Mouse (Mus musculus) E14TG2a.4 (cell line): ENCODE measurements around the gene Il27ra.

Source experiments
- H3K27me3 ChIP-seq: 2 replicates; pipeline ENCODE4 v1.6.1; 2014; ENCODE audit warnings: low read length, control low read depth; ENCODE audit not compliant: insufficient read depth
- H3K36me3 ChIP-seq: 2 replicates; pipeline ENCODE4 v1.6.1; 2014; ENCODE audit warnings: low read length, control low read depth; ENCODE audit not compliant: insufficient read depth
- H3K4me1 ChIP-seq: replicated peaks from 2 replicates; pipeline ENCODE4 v1.6.1; 2014; ENCODE audit warnings: low read depth, low read length, control low read depth
- H3K4me3 ChIP-seq: replicated peaks from 2 replicates; pipeline ENCODE4 v1.5.1; 2014; ENCODE audit warnings: mild to moderate bottlenecking, low read length
- H3K9me3 ChIP-seq: 2 replicates; pipeline ENCODE4 v1.6.1; 2014; ENCODE audit warnings: low read length, control low read depth
- CTCF ChIP-seq: conservative IDR thresholded peaks from 2 replicates; pipeline ENCODE4 v1.5.1; 2014; ENCODE audit warnings: low read length
- NANOG ChIP-seq: IDR thresholded peaks from 2 replicates; pipeline ENCODE4 v1.6.1; 2014; ENCODE audit warnings: borderline replicate concordance, low read length, mixed read lengths
- POU5F1 ChIP-seq: IDR thresholded peaks from 2 replicates; pipeline ENCODE4 v1.6.1; 2014; ENCODE audit warnings: low read length, borderline replicate concordance

The Il27ra gene

GRCm38 (mm10) chr8:83998231-83999056 is 43.9 kb downstream of the Il27ra start:
- H3K36me3 ChIP-seq: peaks cover 50% of the 10 kb centered on the region
- peaks cover 54% of the 10 kb centered on the region for H3K4me1 ChIP-seq
- H3K9me3 ChIP-seq: no peaks in the 10 kb centered on the region
- peak overlapping the region; percentile 86 for H3K4me3 ChIP-seq
- H3K27me3 ChIP-seq: peaks cover 40% of the 10 kb centered on the region
- TF ChIP-seq POU5F1 (no peak), CTCF (peak; percentile 43)

GRCm38 (mm10) chr8:83997511-83998141 is 44.8 kb downstream of the Il27ra start, which contains the start of gene Samd1:
Samd1 (plus strand) TSS chr8:83997672.
- H3K27me3 ChIP-seq: peaks cover 38% of the 10 kb centered on the region
- no peaks in the 10 kb centered on the region for H3K9me3 ChIP-seq
- H3K4me1 ChIP-seq: peaks cover 49% of the 10 kb centered on the region
- H3K4me3 ChIP-seq: peak within 1 kb of the TSS; percentile 86
- TF ChIP-seq POU5F1 (no peak), NANOG (no peak), CTCF (no peak)
- H3K36me3 ChIP-seq: peaks cover 42% of the 10 kb centered on the region

GRCm38 (mm10) chr8:83996567-83997505 is 45.6 kb downstream of the Il27ra start:
- TF ChIP-seq CTCF (no peak), NANOG (no peak), POU5F1 (no peak)
- Histone ChIP-seq H3K4me3 (peak overlapping the region; percentile 85), H3K36me3 (peaks cover 40% of the 10 kb centered on the region), H3K9me3 (no peaks in the 10 kb centered on the region), H3K27me3 (peaks cover 30% of the 10 kb centered on the region), H3K4me1 (peaks cover 44% of the 10 kb centered on the region)

- Histone ChIP-seq H3K4me1 (peaks cover 39% of the 10 kb centered on the region), H3K9me3 (no peaks in the 10 kb centered on the region), H3K27me3 (peaks cover 25% of the 10 kb centered on the region), H3K4me3 (peak overlapping the region; percentile 85), H3K36me3 (peaks cover 47% of the 10 kb centered on the region)
- TF ChIP-seq CTCF (no peak), POU5F1 (no peak), NANOG (no peak)
These were observed 46.4 kb downstream of the Il27ra start for GRCm38 (mm10) chr8:83995973-83996372.

GRCm38 (mm10) chr8:83994030-83994429 is 48.4 kb downstream of the Il27ra start:
- H3K36me3 ChIP-seq: peaks cover 44% of the 10 kb centered on the region
- H3K27me3 ChIP-seq: peaks cover 20% of the 10 kb centered on the region
- no peaks in the 10 kb centered on the region for H3K9me3 ChIP-seq
- TF ChIP-seq POU5F1 (no peak), CTCF (no peak), NANOG (no peak)
- H3K4me3 ChIP-seq: no peak overlapping the region
- H3K4me1 ChIP-seq: peaks cover 23% of the 10 kb centered on the region

- H3K9me3 ChIP-seq: no peaks in the 10 kb centered on the region
- peaks cover 53% of the 10 kb centered on the region for H3K36me3 ChIP-seq
- H3K4me3 ChIP-seq: no peak overlapping the region
- H3K4me1 ChIP-seq: peaks cover 29% of the 10 kb centered on the region
- peaks cover 20% of the 10 kb centered on the region for H3K27me3 ChIP-seq
- TF ChIP-seq NANOG (no peak), POU5F1 (no peak)
These were observed 49.9 kb downstream of the Il27ra start for GRCm38 (mm10) chr8:83992488-83992887.

- Histone ChIP-seq H3K9me3 (no peaks in the 10 kb centered on the region), H3K4me3 (no peak overlapping the region), H3K27me3 (peaks cover 6% of the 10 kb centered on the region), H3K36me3 (peaks cover 71% of the 10 kb centered on the region), H3K4me1 (peaks cover 18% of the 10 kb centered on the region)
- TF ChIP-seq CTCF (no peak), POU5F1 (no peak), NANOG (no peak)
These were observed 52.2 kb downstream of the Il27ra start for GRCm38 (mm10) chr8:83990170-83990569.

- Histone ChIP-seq H3K36me3 (peaks cover 71% of the 10 kb centered on the region), H3K4me3 (no peak overlapping the region), H3K9me3 (no peaks in the 10 kb centered on the region), H3K27me3 (0 out of 2 replicates have a peak, but pooled peaks cover under 1% of the 10 kb centered on the region), H3K4me1 (peaks cover 18% of the 10 kb centered on the region)
- TF ChIP-seq POU5F1: no peak
- no peak for TF ChIP-seq NANOG
- no peak for TF ChIP-seq CTCF
These were observed 53.1 kb downstream of the Il27ra start for GRCm38 (mm10) chr8:83989243-83989642.
